Mouse (Mus musculus) gastrocnemius, adult 8-10 months (tissue): Measurements from ENCODE around the gene Tmem216. TPM values are rescaled to one million over a fixed set of nuclear protein-coding genes. Genes with fewer than 3 reads are reported as not detected.
A peak's percentile ranks its signal among the peaks of the same experiment; 100 is the strongest.

Experiments
- DNase-seq, 2 experiments: peaks; one replicate each; pipeline ENCODE4 v3.0.0; 2022; ENCODE audit warnings: low spot score in 2 of 2
- total RNA-seq, 4 experiments: library from RNA; stranded (reverse); gene quantifications; 2 replicates each; pipeline ENCODE4 v1.2.4; 2022

Tmem216 gene
- total RNA-seq, 4 experiments from 2014 or later, result 2.3 to 3.1 (median 2.7) TPM

DNA sequence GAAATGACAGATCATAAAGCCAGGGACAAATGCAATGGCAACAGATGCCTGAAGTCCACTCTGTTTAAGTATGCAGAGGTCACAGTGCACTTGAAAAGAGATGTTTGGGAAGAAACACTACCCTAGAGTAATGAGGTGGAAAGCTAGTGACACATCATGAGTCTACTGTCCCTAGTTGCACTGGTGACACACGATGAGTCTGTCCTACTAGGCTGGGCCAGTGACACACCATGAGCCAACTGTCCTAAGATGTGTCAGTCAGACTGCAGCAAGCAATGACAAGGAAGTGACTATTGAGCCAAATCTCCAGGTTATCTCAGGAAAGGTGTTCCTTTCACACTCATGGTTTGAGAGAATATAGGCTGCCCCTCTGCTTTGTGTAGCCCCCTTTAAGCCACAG lies 60.4 kb downstream of the Tmem216 start:
- DNase-seq, result no peak

GRCm38 (mm10) chr19:10486264-10486738 lies 69.7 kb downstream of the Tmem216 start:
- peak; percentile 13 to 14 for DNase-seq

Other genes with a start within 250 kb of the Tmem216 start
- 1 to 10 TPM; 1.7 to 3.9 (median 2.8) TPM for gene Syt7, start 167.1 kb downstream of the Tmem216 start, total RNA-seq
- under 1 TPM in 2 of 4 experiments, not detected in 2; 0.19 to 0.48 TPM for gene Lrrc10b, start 98.8 kb downstream of the Tmem216 start, total RNA-seq
- under 1 TPM; 0.35 to 0.92 (median 0.46) TPM for gene Ppp1r32, start 73.3 kb downstream of the Tmem216 start, total RNA-seq
- 10 to 100 TPM; 14.9 to 17.1 (median 16.0) TPM for gene Cpsf7, start 31.0 kb downstream of the Tmem216 start, total RNA-seq
- 10 to 100 TPM; 47.2 to 53.6 (median 48.0) TPM for gene Sdhaf2, start 30.1 kb downstream of the Tmem216 start, total RNA-seq
- gene Cyb561a3, start 20.9 kb upstream of the Tmem216 start, total RNA-seq, result 1 to 10 TPM; 7.6 to 8.3 (median 7.8) TPM
- gene Tmem138, start 21.1 kb upstream of the Tmem216 start, total RNA-seq, result 1 to 10 TPM in 2 of 4 experiments, under 1 TPM in 2; 0.80 to 1.7 (median 1.1) TPM
- gene Ddb1, start 49.1 kb upstream of the Tmem216 start, total RNA-seq, result 100 to 1,000 TPM; 116 to 144 (median 125) TPM
- gene Tkfc, start 49.4 kb upstream of the Tmem216 start, total RNA-seq, result 1 to 10 TPM; 3.5 to 4.5 (median 3.6) TPM
- gene Vwce, start 78.0 kb upstream of the Tmem216 start, total RNA-seq, result not detected
- gene Pga5, start 121.8 kb upstream of the Tmem216 start, total RNA-seq, result not detected
- 10 to 100 TPM; 21.1 to 33.7 (median 28.3) TPM for gene Vps37c, start 132.5 kb upstream of the Tmem216 start, total RNA-seq
- gene Cd5, start 182.8 kb upstream of the Tmem216 start, total RNA-seq, result under 1 TPM in 1 of 4 experiments, not detected in 3; 0.27 TPM